Mouse (Mus musculus) T-helper 17 cell (primary cell): ENCODE results near the gene Nr5a1.

Experiments used
- in situ Hi-C, 2 experiments: fragments of 300-600 bp; cut with MboI, MseI; formaldehyde crosslinking; loops; 1 replicate in 1 of 2; 2 replicates in 1 of 2; pipeline ENCODE4 v1.15.1; 2025; ENCODE audit warnings: high pct_unique_total_duplicates in 2 of 2

Nr5a1 gene

DNA sequence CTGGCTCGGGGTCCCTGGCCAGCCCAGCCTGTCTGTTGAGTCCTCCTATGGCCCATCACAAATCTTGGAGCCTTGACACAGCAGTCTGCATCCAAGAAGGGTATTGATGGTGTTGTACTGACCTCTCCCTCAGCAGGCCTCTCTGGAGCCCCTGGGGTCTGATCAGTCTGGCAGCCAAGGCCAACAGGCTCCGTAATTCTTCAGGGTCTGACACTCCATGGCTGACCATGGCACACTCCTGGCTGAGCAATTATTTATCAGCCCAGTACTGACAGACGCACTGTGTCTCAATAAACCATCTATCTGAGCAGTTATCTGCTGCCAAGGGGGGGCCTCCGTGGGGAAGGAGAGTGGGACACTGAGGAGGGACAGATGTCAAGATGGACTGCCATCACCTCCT is 9.3 kb downstream of the Nr5a1 start:
- in situ Hi-C loops: no loop called here

DNA sequence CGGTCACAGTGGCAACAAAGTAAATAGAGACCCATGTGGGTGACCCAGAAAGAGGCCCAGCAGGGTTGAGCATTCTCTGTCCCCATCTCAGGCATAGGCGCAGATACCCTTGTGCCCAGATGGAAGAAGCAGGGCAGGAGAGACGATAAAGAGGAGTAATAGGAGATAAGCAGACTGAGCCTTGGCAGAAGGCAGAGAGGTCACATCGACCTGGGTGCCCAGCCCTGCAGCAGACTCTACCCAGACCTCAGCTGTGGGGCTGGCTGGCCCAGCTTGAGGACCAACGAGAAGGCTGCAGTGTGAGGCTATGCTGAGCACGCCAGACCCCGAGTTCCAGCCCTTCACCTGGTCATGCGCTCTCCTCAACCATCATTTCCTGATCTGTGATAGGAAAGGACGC is 10.0 kb downstream of the Nr5a1 start:
- in situ Hi-C loops: no loop called here

DNA sequence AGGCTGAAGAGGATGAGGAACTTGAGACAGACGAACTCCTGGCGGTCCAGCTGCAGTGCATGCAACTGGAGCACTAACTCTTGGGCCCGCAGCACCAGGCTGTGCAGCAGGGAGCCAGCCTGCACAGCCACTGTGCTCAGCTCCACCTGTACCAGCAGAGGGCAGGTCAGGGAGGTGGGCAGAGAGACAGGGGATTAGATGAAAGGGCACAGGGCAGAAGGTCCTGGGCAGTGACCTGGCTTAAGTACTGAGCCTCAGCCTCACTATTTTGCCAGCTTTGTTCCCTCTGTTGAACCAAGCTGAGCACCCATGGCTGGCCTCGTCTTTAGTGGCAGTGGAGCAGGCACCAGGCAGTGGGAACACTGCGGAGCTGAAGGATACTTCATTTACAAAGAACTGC is 14.2 kb downstream of the Nr5a1 start:
- in situ Hi-C loops: no loop called here

DNA sequence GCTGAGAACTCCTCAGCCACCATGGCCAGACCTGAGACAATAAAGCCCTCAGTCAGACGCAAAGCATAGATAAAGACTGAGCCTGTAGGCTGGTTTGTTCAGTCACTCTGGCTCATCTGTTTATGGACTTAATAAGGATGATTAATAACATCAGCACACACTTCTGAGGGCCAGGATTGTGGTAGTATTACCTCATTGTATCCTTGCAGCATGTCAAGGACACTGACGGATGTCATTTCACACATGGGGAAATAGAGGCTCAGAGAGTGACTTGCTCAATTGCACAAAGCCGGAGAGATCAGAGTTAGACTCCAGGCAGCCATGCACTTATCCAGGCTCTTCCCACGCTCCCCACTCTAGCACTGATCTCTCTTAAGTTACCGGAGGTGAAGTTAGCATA is 15.7 kb downstream of the Nr5a1 start:
- in situ Hi-C loops: no loop called here

DNA sequence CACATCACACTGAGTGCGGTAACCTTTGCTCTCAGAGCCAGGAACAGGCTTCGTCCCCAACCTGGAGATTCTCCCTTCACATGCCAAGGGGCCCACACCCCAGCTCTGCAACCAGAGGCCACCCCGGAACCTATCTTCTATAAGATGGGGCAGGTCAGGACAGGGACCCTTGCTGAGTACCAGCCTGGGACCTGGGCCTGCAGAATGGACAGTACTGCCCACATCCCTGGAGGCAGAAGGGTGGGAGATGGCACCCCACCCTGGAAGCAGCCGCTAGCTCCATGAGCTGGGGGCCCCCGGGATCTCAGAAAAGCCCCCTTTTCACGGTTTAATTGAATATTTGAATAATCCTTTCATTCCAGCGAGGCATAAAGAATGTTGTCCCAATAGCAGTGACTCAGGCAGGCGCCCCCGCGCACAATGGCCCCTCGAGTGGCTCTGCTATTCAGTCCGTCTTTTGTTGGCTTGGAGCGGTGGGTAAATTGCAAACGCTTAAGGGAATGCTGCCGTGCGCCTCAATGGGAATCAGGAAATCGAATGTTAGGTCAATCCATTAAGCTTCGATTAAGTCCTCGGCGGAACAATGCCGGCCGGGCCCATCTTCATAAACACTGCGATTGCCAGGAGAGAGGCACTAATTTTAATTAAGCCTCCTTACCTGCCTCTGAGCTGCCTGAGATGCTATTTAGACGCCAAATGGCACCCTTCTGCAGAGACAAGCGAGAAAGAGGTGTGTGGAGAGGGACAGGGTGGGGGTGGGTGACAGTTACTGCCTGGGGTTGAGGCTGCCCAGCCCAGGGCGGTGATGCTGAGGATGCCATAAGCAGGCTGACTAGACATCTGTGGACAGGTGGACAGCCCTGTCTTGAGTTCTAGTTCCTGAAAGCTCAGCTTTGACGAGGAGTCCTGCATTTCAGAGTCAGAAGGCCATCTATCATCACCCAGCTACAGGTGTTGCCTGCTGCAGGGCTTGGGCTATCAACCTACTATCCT is 16.9 kb downstream of the Nr5a1 start:
- in situ Hi-C loops: no loop called here

DNA sequence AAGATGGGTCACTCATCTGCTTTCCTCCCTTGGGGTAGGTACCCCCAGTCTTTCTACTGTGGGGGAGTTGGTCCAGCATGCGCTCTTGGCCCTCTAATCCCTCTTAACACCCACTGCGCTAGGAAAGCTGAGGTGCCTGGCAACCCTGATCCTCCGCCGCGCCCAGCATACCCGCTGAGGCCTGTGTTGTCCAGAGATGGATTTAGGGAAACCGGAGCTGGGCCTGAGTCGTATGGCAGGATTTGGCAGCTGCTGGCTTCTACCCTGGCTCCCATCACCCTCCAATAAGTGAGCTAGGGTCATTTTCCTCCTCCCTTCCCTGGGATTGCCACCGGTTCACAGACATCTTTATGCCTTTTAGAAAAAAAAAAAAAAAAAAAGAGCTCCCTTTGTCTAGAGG is 18.6 kb downstream of the Nr5a1 start:
- in situ Hi-C loops: no loop called here

DNA sequence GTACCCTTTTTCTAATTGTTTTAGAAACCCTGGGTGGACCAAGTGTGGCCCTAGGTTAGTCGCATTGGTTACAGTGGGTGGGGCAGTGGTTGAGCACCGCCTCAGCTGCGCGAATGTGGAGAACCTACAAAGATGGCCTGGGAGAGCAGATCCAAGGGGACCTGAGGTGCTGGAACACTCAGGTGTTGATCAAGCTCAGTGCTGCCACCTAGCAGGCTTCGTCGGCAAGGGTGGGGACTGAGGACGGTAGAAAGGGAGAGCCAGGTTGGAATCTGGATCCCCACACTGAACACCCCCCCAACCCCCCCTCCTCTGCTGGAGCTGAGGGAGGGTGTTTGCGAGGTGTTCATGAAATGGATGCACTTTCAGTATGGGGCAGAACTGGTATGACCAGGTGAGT is 22.8 kb downstream of the Nr5a1 start:
- in situ Hi-C loops: no loop called here

DNA sequence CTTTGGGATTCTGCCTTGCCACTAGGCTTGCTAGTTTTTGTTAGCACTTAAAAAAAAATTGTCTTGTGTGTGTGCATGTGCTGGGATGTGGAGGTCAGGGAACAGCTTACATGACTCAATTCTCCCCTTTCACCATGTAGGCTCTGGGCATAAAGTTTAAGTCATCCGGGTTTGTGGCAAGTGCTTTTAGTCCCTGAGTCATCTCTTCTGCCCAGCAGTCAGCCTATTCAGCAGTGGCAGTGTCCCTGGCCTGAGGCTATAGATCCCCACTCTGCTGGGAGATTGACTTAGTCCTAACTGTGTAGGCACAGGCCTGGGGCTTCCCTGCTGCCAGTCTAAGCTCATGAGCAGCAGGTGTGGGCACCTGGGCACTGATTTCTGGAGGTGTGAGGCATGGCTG is 24.5 kb downstream of the Nr5a1 start:
- in situ Hi-C loops: no loop called here

DNA sequence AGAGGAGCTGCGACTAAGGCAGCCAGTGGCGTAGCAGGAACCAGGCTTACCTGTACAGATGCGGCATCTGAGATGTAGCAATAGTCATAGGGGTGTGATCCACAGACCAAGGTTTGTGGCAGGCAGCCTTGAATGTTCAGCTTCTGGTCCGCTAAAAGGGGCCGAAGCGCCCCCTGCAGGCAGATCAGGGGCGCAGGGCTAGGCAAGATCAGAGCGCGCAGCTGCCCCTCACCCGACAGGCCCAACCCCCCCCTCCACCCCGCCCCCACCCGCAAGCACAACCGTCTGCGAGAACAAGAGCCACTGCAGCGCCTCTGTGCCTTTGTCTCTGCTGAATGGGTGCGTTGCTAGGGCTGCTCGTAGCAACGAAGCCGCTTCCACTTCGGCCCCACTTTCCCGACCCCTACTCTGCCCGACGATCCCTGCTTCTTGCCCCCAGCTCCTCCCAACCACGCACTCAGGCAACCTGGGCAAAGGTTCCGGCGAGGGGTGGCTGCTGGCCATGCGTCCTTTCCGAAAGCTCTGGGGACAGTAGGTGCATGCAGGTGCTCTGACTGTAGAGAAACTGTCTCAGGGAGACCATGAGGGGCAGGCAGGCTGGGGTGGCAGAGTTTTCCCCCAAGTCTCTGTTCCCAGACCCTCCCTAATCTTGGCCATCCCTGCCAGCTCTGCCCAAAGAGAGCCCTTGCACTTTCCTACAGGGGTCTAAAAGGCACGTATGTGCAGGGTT is 25.4 kb downstream of the Nr5a1 start:
- in situ Hi-C loops: no loop called here

DNA sequence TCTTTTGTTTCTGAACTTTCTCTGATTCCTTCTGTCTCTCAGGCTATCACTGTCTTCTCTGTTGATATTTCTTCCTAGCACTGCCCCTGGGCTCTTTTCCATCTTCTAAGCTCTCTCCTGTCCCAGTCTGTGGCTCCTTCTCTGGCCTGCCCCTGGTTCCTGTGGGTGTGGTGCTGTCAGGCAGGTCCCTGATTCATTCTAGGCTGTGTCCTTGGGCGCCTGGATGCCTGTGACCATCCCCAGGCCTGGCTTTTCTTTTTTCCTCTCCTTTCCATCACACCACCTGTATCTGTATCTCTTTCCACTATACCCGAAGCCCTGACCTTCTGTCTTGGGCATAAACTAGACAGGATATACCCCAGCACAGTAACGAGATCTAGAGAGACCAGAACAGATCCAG is 28.6 kb downstream of the Nr5a1 start:
- in situ Hi-C loops: no loop called here

DNA sequence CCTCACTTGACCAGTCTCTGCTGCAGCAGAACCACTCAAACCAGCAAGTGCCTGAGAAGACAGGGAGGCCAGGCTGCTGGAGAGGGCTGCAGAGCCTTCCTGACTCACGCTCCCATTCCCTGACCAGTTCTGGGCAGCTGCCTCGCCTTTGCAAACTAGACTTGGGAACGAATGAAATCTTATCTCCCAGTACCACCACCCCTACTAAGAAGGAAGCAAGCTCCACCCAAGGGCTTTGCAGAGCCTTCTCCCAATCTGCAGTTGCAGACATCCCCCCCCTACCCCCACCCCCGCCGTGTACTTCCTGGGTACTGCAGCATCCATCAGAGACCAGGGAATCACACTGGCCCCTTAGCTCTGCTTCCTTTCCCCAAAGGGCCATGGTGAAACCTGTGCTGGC is 31.3 kb downstream of the Nr5a1 start:
- in situ Hi-C loops: no loop called here

DNA sequence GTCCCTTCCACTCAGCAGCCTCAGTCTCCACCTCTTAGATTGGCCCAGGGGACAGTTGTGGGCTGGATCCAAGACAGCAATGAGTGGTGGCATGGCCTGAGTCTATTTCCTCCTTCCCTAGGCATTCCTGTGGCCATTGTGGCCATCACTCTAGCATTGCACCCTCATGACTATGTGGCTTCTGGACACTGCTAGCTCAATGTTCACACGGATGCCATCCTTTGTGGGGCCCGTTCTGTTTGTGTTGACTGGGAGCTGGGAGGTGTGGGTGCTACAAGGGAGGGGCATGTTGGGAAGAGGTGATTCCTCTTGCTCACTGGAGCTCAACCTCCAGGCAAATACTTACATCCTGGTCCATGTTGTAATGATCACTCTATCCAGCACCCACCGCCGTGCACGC is 32.1 kb downstream of the Nr5a1 start:
- in situ Hi-C loops: no loop called here

DNA sequence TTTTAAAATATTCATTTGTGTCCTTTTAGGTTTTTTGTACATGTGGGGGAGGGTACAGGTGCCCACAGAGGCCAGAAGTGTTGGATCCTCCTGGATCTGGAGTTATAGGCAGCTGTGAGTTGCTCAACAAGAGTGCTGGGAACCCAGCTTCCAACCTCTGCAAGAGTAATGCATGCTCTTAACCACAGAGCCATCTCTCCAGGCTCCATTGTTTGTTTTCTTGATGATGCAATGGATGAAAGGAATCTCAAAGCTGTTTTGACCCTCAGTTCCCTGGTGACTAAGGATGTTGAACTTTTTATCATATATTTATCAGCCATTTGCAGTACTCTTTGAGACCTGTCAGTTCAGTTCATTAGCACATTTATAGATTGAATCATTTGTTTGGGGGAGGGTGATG is 35.4 kb downstream of the Nr5a1 start:
- in situ Hi-C loops: no loop called here

DNA sequence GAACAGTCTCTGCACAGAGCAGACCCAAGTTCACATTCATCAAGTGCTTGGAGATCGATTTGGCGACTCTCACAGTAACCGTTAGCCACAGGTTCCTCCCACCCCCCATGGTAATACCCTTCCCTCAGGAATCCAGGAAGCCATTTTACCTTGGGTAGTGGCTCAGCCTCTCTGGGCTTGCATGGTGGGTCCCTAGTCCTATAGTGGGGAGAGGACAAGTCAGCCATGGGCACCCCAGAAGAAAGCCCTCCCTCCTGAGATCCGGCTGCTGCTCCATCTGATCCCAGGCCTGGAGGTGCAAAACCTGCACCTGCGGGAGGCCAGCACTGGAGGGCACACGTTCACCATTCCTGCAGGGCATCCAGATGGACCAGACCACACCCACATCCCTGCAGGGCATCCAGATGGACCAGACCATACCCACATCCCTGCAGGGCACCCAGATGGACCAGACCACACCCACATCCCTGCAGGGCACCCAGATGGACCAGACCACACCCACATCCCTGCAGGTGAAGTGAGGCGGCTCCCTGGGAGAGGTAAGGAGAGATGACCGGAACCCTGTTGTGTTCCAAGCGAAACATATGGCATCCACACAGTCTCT is 38.9 kb downstream of the Nr5a1 start:
- in situ Hi-C loops: no loop called here

DNA sequence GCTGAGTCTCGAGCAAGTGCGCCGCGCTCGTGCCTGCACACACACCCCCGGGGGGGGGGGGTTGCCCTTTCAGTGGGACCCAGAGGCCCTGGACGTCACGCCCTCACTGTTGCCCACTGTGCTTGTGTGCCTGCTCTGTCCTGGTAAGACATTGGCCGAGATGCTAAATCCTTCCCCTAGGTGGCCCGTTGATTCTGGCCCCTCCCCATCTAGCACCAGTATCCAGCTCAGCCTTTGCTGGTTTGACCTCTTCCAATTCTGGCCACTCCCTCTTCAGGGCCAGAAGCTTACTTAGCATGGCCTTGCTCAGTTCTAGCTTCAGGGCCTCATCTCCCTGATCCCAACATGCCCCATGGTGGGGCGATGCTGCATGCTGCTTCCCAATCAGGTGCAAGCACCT is 41.8 kb downstream of the Nr5a1 start:
- in situ Hi-C loops: no loop called here

DNA sequence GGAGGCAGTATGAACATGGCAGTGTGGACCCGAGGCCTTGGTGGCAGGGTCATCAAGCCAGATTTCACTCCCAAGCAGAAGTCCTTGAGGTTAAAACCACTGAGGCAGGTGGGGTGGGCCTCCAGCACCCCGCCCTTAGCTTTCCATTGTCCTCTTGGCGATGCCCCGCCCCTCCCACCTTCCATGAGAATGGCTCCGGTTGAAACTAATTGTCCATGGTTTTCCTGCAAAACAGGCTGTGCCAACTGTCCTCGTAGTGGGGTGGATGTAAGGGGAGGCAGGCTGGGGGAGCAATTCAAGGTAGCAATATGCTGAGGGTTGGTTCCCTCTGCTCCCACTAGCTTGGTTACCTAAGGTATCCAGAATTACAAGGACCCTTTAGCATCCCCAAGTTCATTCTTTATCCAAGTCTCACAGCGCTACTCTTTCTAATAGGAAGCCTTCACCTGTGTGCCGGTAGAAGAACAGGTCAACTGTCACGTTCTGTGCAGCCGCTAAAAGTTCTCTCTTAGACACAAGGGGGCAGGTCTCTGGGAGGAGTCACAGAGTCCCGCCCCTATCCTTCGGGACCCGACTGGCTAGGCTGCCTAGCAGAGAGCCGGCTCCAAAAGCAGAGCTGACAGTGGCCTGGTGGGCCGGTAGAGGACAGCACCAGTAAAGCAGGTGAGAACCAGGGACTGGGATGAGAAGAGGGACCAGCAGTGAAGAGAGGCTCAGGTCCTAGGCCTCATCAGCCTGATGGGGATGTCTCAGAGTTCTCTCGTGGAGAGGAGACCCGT is 45.4 kb downstream of the Nr5a1 start:
- in situ Hi-C loops: loop anchor here in 1 of 2 experiments (10.0 kb wide), 1 partner anchor 244 kb away; no protein-coding TSS in a partner anchor

DNA sequence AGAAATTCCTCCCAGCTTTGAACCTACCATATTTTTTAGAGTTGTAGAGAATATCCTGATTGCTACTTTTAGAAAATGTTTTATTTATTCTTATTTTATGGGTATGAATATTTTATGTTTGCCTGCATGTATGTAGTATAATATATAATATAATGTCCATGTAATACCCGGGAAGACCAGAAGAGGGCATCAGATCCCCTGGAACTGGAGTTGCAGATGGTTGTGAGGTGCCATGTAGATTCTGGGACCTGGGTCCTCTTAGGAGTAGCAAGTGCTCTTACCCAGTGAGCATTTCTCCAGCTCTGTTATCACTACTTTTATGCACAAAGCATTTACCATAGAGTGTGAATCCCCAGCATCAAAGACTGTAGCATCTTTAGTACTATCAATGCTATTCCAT is 52.9 kb downstream of the Nr5a1 start:
- in situ Hi-C loops: loop anchor here in 1 of 2 experiments (10.0 kb wide), 1 partner anchor 237 kb away; no protein-coding TSS in a partner anchor

DNA sequence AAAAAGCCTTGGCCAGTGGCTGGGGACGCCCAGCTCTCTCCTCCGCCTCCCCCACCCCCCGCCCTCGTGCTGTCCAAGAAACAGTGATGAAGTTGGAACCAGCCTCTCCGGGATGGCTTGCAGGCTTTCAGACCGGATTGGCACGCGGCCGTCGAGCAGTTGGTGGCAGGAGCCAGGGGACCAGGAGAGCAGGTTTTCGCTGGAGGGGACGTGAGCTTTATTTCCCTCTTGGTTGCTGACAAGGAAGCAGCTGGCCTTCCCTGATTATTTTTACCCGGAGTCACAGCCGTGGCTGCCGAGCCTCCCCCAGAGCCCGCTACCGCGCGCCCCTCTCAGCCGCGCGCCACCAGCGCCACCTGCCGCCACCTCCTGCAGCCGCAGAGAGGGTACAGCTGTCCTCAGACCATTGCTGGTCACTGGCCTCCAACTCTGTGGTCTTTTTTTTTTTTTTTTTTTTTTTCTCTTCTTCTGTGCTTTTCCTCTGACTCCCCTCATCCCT is 56.0 kb downstream of the Nr5a1 start:
- in situ Hi-C loops: no loop called here

DNA sequence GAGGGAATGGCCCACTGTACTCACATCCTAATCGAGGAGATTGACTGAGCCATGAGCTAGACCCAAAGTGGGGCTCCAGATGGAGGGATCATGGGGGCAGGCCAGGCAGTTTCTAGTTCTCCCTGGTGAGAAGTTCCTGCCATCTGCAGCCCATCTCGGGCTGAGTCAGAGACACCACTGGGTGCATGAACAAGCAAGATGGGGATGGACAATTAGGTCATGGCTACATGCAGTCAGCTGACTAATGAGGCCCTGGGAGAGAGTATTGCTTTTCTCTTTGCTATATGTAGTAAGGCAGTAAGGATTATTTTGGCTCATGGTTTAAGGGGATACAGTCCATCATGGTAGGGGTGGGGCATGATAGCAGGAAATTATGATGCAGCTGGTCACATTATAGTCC is 60.6 kb downstream of the Nr5a1 start:
- in situ Hi-C loops: no loop called here

DNA sequence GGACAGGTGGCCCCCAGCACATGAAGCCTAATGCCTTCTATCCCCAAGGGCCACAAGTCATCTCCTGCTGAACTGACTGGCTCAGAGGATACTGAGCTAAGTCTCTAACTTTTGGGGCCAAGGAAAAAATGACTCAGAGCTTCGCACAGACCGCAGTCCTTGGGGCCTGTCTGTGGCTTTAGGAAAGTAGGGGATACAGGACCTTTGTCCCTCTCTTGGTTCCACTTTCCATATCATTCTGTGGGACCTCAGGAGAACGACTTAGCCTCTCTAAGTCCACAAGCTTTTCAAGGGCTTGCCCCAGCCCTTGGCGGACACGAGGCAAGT is 61.1 kb downstream of the Nr5a1 start:
- in situ Hi-C loops: no loop called here

DNA sequence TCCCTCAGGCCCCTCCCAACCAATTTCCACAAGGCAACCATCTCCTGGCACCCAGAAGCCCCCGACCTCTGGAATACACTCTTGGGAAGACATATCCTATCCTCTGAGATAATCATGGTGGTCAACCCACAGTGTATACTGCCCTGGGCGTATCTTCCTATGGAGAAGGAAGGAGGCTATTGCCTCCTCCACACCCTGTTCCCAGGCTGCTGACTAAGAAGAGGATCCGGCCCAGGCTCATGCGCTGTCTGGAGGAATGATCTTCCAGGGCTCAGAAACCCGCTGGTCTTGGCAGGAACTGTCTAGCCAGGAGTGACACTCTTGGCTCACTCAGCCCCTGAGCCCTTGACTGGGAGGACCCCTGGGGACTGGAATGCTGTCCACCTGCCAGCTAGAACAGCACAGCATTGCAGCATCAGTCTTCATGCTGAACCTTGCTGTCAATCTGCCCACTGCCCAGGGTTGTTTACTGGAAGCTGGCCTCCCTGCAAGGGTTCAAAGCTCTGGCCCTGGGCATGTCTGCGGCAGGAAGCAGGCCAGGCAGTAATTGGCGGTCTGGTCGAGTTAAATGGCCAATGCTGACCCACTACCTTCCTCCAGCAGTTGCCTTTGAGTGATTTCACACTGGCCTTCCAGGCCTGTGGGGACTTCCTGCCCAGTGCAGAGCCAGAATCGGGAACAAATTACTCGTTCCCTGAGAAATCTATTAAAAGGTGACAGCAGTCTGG is 61.6 kb downstream of the Nr5a1 start:
- in situ Hi-C loops: no loop called here
